Mouse (Mus musculus): ENCODE results near the gene Mapk11.

The Mapk11 gene

GRCm38 (mm10) chr15:89141443-89141842 is 8.0 kb downstream of the Mapk11 start:
- no peak for DNase-seq (ENCODE audit: low read depth)

GRCm38 (mm10) chr15:89140659-89141252 is 8.7 kb downstream of the Mapk11 start, which contains the start of gene Mapk12:
TSS of gene Mapk12 (minus strand) at chr15:89140703.
- DNase-seq (ENCODE audit: low read depth), result no peak

GRCm38 (mm10) chr15:89140048-89140658 is 9.3 kb downstream of the Mapk11 start:
- DNase-seq (ENCODE audit: low read depth), result no peak

- no peak for DNase-seq (ENCODE audit: low read depth)
Observed at GRCm38 (mm10) chr15:89138531-89138930, 10.9 kb downstream of the Mapk11 start.

GRCm38 (mm10) chr15:89138046-89138405 is 11.4 kb downstream of the Mapk11 start:
- DNase-seq (ENCODE audit: low read depth), result no peak

GRCm38 (mm10) chr15:89137378-89138045 is 11.9 kb downstream of the Mapk11 start:
- DNase-seq (ENCODE audit: low read depth), result no peak

GRCm38 (mm10) chr15:89136461-89137155 is 12.8 kb downstream of the Mapk11 start:
- no peak for DNase-seq (ENCODE audit: low read depth)

GRCm38 (mm10) chr15:89131316-89131715 is 18.1 kb downstream of the Mapk11 start:
- peak; percentile 70 for DNase-seq (ENCODE audit: low read depth)

- no peak for DNase-seq (ENCODE audit: low read depth)
Observed at GRCm38 (mm10) chr15:89130245-89130644, 19.2 kb downstream of the Mapk11 start.

- peak; percentile 70 for DNase-seq (ENCODE audit: low read depth)
Observed at GRCm38 (mm10) chr15:89128382-89129350, 20.8 kb downstream of the Mapk11 start, which contains the start of gene Hdac10. TSS of gene Hdac10 (minus strand) at chr15:89128700.

- DNase-seq (ENCODE audit: low read depth), result no peak
Observed at GRCm38 (mm10) chr15:89127364-89127940, 22.0 kb downstream of the Mapk11 start.

- no peak for DNase-seq (ENCODE audit: low read depth)
Observed at GRCm38 (mm10) chr15:89126622-89127021, 22.8 kb downstream of the Mapk11 start.

GRCm38 (mm10) chr15:89125351-89125750 is 24.1 kb downstream of the Mapk11 start:
- no peak for DNase-seq (ENCODE audit: low read depth)

- DNase-seq (ENCODE audit: low read depth), result no peak
Observed at GRCm38 (mm10) chr15:89124312-89124711, 25.1 kb downstream of the Mapk11 start.

- no peak for DNase-seq (ENCODE audit: low read depth)
Observed at GRCm38 (mm10) chr15:89123595-89123994, 25.8 kb downstream of the Mapk11 start.

GRCm38 (mm10) chr15:89122649-89123366 is 26.6 kb downstream of the Mapk11 start, which contains the start of gene Tubgcp6:
TSS of gene Tubgcp6 (minus strand) at chr15:89123112.
- peak; percentile 93 for DNase-seq (ENCODE audit: low read depth)

GRCm38 (mm10) chr15:89118007-89118406 is 31.4 kb downstream of the Mapk11 start:
- no peak for DNase-seq (ENCODE audit: low read depth)

- no peak for DNase-seq (ENCODE audit: low read depth)
Observed at GRCm38 (mm10) chr15:89110147-89110546, 39.3 kb downstream of the Mapk11 start.

GRCm38 (mm10) chr15:89106976-89107375 is 42.5 kb downstream of the Mapk11 start:
- no peak for DNase-seq (ENCODE audit: low read depth)

GRCm38 (mm10) chr15:89106073-89106472 is 43.4 kb downstream of the Mapk11 start:
- no peak for DNase-seq (ENCODE audit: low read depth)

All from c-Kit-positive CD71-negative TER-119-negative erythroid progenitor cells, embryonic 14.5 days (primary cell).